Mouse (Mus musculus) ES-Bruce4 (cell line): Measurements from ENCODE around the gene Klf16.

Experiments used
- CTCF ChIP-seq: IDR thresholded peaks from one replicate; pipeline ENCODE4 v1.8.1; 2011; ENCODE audit warnings: low read depth, low read length
- EP300 ChIP-seq: IDR thresholded peaks from 2 replicates; pipeline ENCODE4 v1.6.1; 2011; ENCODE audit warnings: low read depth, low read length; ENCODE audit not compliant: insufficient read depth
- POLR2A ChIP-seq: IDR thresholded peaks from one replicate; pipeline ENCODE4 v1.8.1; 2011; ENCODE audit warnings: low read length; ENCODE audit not compliant: insufficient read depth

- TF ChIP-seq EP300 (no peak), POLR2A (no peak), CTCF (no peak)
These were observed 5.9 kb upstream of the Klf16 start for GRCm38 (mm10) chr10:80583047-80583446.
